Mouse (Mus musculus): ENCODE data around the gene Gpsm2. TPM values are rescaled to one million over a fixed set of nuclear protein-coding genes. Genes with fewer than 3 reads are reported as not detected.

Gpsm2 gene
- total and polyA plus RNA-seq, 3 experiments: 9.7 to 11.2 (median 10.4) TPM

DNA sequence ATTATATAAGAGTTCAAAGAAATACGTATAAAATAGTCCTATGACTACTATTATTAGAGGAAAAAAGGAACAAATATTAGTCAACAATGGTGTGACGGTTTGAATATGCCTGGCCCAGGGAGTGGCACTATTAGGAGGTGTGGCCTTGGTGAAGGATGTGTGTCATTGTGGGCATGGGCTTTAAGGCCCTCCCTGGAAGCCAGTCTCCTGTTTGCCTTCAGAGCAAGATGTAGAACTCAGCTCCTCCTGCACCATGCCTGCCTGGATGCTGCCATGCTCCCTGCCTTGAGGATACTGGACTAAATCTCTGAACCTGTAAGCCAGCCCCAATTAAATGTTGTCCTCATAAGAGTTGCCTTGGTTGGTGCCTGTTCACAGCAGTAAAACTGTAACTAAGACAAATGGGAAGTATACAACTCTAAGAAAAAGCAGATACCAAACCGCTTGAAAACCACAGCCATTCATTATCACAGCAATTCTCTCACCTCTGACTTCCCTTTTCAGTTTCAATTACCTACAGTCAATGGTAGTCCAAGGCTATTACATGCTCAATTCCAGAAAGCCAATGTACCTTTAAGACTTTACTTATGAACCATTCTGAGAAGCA lies 4.1 kb downstream of the Gpsm2 start (continued):
- TF ChIP-seq ZKSCAN1 (IDR thresholded peaks at IDR 0.05; ENCODE audit: borderline replicate concordance, low read depth, low read length): no peak

DNA sequence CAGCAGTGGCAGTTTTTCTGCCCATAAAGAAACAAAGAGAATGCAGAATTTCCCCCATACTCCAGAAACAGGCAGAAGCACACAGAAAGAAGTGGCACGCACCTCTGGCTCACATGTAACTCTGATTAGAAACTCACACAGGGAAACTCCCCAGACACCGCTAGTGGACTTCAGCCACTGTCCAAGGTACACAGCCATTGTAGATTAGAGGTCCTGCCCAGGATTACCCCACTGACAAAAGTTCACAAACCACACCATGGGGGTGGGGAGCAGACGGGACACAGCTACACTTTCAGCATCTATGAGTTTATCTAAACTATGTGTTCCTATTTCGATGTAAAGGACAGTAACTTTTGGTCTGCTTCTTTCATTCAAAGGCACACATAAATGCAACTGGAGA lies 7.3 kb downstream of the Gpsm2 start:
- H3K27me3 ChIP-seq (replicated peaks): peaks cover 5% of the 10 kb centered on the region
- H3K27ac ChIP-seq (ENCODE audit: insufficient read depth, low read depth): no peak overlapping the region
- H3K36me3 ChIP-seq (replicated peaks in 1 of 2; ENCODE audit: control insufficient read depth in 1 of 2, insufficient read depth in 1 of 2, low read length in 1 of 2): no peaks in the 10 kb centered on the region
- no peak overlapping the region for H3K4me2 ChIP-seq (ENCODE audit: insufficient read depth, low read depth, poor library complexity, severe bottlenecking)
- no peak for TF ChIP-seq GABPA (IDR thresholded peaks at IDR 0.05; ENCODE audit: insufficient replicate concordance, low read depth, low read length)
- TF ChIP-seq CHD2 (IDR thresholded peaks at IDR 0.05; ENCODE audit: low read length): no peak
- TF ChIP-seq MAFK (IDR thresholded peaks at IDR 0.05; ENCODE audit: insufficient replicate concordance, low read length): no peak
- TF ChIP-seq ZMIZ1 (IDR thresholded peaks at IDR 0.05; ENCODE audit: low read depth, low read length): no peak
- no peak for TF ChIP-seq RCOR1 (conservative IDR thresholded peaks at IDR 0.05; ENCODE audit: low read depth, low read length)
- TF ChIP-seq POLR2AphosphoS2 (IDR thresholded peaks at IDR 0.05; ENCODE audit: low read depth, low read length): no peak
- TF ChIP-seq POLR2A (IDR thresholded peaks at IDR 0.05; ENCODE audit: low read depth, low read length): no peak
- no peak for TF ChIP-seq ZKSCAN1 (IDR thresholded peaks at IDR 0.05; ENCODE audit: borderline replicate concordance, low read depth, low read length)
- TF ChIP-seq SIN3A (IDR thresholded peaks at IDR 0.05; ENCODE audit: low read length): no peak
- no peak for TF ChIP-seq JUND (conservative IDR thresholded peaks at IDR 0.05; ENCODE audit: low read depth, low read length)
- TF ChIP-seq ETS1 (conservative IDR thresholded peaks at IDR 0.05; ENCODE audit: low read depth, low read length): no peak
- H3K9me3 ChIP-seq (replicated peaks; ENCODE audit: low read length): no peaks in the 10 kb centered on the region
- H3K4me3 ChIP-seq (replicated peaks in 1 of 3; ENCODE audit: low read depth in 2 of 3, low read length in 2 of 3, poor library complexity in 1 of 3): no peak overlapping the region
- DNase-seq (ENCODE audit: extremely low read depth): no peak
- dilution Hi-C loops (cut with MboI; ENCODE audit: extremely low pct_ligation_motif_present, extremely low pct_unique_long_range_greater_than_20kb, low sequenced_read_pairs) (no loop called here), in situ Hi-C loops (cut with MboI; ENCODE audit: low pct_ligation_motif_present, low pct_unique_long_range_greater_than_20kb, low sequenced_read_pairs) (no loop called here)
- H3K9ac ChIP-seq (ENCODE audit: insufficient read depth, low read depth): no peak overlapping the region
- H3K79me2 ChIP-seq (replicated peaks; ENCODE audit: control insufficient read depth, extremely low read depth, insufficient read depth, poor library complexity, severe bottlenecking): no peaks in the 10 kb centered on the region
- H3K4me1 ChIP-seq (ENCODE audit: control insufficient read depth in 1 of 2, insufficient read depth in 2 of 2): peaks cover 3 to 10% of the 10 kb centered on the region in 2 experiments; a peak in 3 of 4 replicates

DNA sequence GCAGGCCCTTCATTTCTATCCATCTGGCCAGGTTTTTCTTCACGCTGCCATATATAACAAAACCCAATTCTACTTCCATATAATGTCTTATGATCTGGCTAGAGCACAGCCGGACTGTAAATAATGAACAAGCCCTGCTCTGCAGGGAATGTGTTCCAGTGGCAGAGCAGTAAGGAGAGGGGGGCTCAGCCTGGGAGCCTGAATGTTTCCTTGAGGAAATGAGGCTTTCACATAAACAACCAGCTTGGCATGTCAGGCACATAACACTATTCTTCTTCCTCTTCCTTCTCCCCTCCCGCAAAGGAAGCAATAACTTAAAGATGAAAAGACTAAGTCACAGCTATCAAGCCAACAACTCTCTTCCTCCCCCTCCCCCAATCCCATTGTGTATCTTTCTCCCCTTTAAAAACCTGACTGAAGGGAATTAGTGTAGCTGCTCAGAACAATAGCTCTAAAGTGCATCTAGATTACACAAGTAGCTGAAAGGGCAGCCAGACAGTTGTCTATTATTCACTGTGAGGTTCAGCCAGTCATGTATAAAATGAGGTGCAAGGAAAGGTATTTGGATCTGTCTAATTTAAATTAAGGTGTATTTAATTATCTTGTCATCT lies 8.9 kb downstream of the Gpsm2 start:
- dilution Hi-C loops (cut with MboI; ENCODE audit: extremely low pct_ligation_motif_present, extremely low pct_unique_long_range_greater_than_20kb, low sequenced_read_pairs) (no loop called here), in situ Hi-C loops (cut with MboI; ENCODE audit: low pct_ligation_motif_present, low pct_unique_long_range_greater_than_20kb, low sequenced_read_pairs) (no loop called here)
- H3K79me2 ChIP-seq (replicated peaks; ENCODE audit: control insufficient read depth, extremely low read depth, insufficient read depth, poor library complexity, severe bottlenecking): no peaks in the 10 kb centered on the region
- no peak overlapping the region for H3K4me3 ChIP-seq (replicated peaks in 1 of 3; ENCODE audit: low read depth in 2 of 3, low read length in 2 of 3, poor library complexity in 1 of 3)
- H3K4me2 ChIP-seq (ENCODE audit: insufficient read depth, low read depth, poor library complexity, severe bottlenecking): no peak overlapping the region
- H3K4me1 ChIP-seq (ENCODE audit: control insufficient read depth in 1 of 2, insufficient read depth in 2 of 2): peaks cover 3 to 5% of the 10 kb centered on the region in 2 experiments; a peak in 3 of 4 replicates
- no peak for TF ChIP-seq ETS1 (conservative IDR thresholded peaks at IDR 0.05; ENCODE audit: low read depth, low read length)
- no peak for TF ChIP-seq POLR2A (IDR thresholded peaks at IDR 0.05; ENCODE audit: low read depth, low read length)
- no peak for TF ChIP-seq ELF1 (IDR thresholded peaks at IDR 0.05; ENCODE audit: low read depth, low read length)
- TF ChIP-seq CHD2 (IDR thresholded peaks at IDR 0.05; ENCODE audit: low read length): no peak
- TF ChIP-seq CHD1 (IDR thresholded peaks at IDR 0.05; ENCODE audit: low read depth, low read length): no peak
- TF ChIP-seq ZKSCAN1 (IDR thresholded peaks at IDR 0.05; ENCODE audit: borderline replicate concordance, low read depth, low read length): no peak
- TF ChIP-seq USF1 (IDR thresholded peaks at IDR 0.05; ENCODE audit: low read depth, low read length): no peak
- H3K36me3 ChIP-seq (replicated peaks in 1 of 2; ENCODE audit: control insufficient read depth in 1 of 2, insufficient read depth in 1 of 2, low read length in 1 of 2): peaks cover 0 to 4% of the 10 kb centered on the region in 2 experiments
- H3K9ac ChIP-seq (ENCODE audit: insufficient read depth, low read depth): no peak overlapping the region
- peaks cover 1% of the 10 kb centered on the region for H3K27me3 ChIP-seq (replicated peaks)
- H3K9me3 ChIP-seq (replicated peaks; ENCODE audit: low read length): no peaks in the 10 kb centered on the region
- no peak for DNase-seq (ENCODE audit: extremely low read depth)
- no peak overlapping the region for H3K27ac ChIP-seq (ENCODE audit: insufficient read depth, low read depth)
